Mouse (Mus musculus): ENCODE data around the gene Cd59b.
"Not testable (repeated sequence)": the region's sequence is repeated elsewhere in the genome, so short reads cannot be mapped to it uniquely, and the experiment has no call there.

DNA sequence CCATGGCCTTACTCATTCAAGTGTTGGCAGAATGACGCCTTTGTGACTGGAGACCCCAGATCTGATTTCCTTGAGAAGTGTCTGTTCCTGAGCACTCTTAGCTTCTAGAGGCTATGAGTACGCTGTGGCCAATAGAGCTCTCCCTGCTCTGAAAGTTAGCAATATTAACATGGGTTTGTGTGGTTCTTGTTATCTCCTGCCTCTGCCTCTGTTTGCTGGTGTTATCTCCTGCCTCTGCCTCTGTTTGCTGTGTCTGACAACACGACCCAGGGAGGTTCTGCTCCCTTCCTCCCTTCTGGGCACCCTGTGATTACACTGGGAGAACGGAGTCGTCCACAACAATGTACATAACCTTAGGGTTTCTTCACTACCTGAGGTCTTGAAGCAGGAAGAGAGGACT lies 8.6 kb downstream of the Cd59b start:
- TF ChIP-seq POLR2A (IDR thresholded peaks at IDR 0.05; ENCODE audit: control insufficient read depth, extremely low read depth, insufficient read depth, low read length, poor library complexity); CTCF (IDR thresholded peaks at IDR 0.05; ENCODE audit: borderline replicate concordance, control insufficient read depth, extremely low read depth, insufficient read depth, low read length, poor library complexity): not testable (repeated sequence)
